Mouse (Mus musculus): Measurements from ENCODE around the gene Blzf1. TPM values are rescaled to one million over a fixed set of nuclear protein-coding genes. Genes with fewer than 3 reads are reported as not detected.

The Blzf1 gene
- 5.0 TPM for polyA plus RNA-seq (2012; fragmentation: generic; extraction: Trizol)
- long read RNA-seq, experiment 1, transcript Blzf1-203 (7 exons, 2,430 nt): major isoform, 9 of 10 reads
- long read RNA-seq, experiment 1, partial matches to known transcripts: 0 of 10 reads
- long read RNA-seq, experiment 1, other reads (novel, unspliced or antisense): 1 of 10 reads
- long read RNA-seq, experiment 2, transcript Blzf1-203 (7 exons, 2,430 nt): major isoform, 31 of 44 reads
- long read RNA-seq, experiment 2, partial matches to known transcripts: 4 of 44 reads
- long read RNA-seq, experiment 2, other reads (novel, unspliced or antisense): 5 of 44 reads

DNA sequence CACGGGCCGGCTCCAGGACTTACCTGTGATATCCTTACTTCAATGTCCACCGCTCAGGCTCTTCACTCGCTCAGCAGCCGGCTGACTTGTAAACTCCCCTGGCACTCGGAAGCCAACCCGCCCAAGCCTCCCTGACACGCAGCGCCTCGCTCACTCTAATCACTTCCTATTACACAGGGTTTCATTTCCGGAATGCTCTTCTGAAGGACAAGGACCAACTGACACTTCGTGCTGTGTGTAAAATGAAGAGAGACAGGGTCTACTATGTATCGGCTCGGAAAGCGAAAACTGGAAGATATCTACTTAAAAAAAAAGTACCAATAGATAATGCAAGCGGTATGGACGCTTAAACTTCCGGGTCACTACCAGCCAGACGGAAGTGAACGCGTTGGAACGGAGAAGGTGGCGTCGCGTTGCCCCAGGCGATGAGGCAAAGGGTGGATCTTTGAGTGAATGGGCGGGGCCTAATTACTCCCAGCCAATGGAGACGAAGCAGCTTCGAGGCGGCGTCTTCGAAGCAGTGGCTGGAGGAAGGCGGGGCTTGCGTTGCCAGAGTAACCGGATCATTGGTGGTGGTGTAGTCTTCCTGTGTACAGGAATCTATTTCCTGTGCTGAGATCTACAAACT is at the start of gene Blzf1:
TSS of gene Blzf1 (minus strand) at position 366 of the 628 bp plus-strand sequence.
- Histone ChIP-seq H3K79me3 (ENCODE audit: low read depth) (peaks cover 13% of the 10 kb centered on the region), H3ac (ENCODE audit: control insufficient read depth, insufficient read length, low read depth) (peak within 1 kb of the TSS; percentile 84), H3K79me2 (ENCODE audit: control insufficient read depth, insufficient read depth) (peaks cover 39% of the 10 kb centered on the region), H3K27me3 (ENCODE audit: control insufficient read depth, insufficient read depth, insufficient read length) (no peaks in the 10 kb centered on the region), H3K4me3 (ENCODE audit: insufficient read depth, poor library complexity, severe bottlenecking) (peak within 1 kb of the TSS; percentile 71), H3K36me3 (ENCODE audit: control insufficient read depth, insufficient read depth) (peaks cover 14% of the 10 kb centered on the region)
- TF ChIP-seq CTCF (IDR thresholded peaks at IDR 0.05; ENCODE audit: control insufficient read depth, insufficient read depth, insufficient read length) (no peak), CEBPB (IDR thresholded peaks at IDR 0.05; ENCODE audit: low read depth) (no peak), MYOD1 (IDR thresholded peaks at IDR 0.05; ENCODE audit: control insufficient read depth, insufficient read length, low read depth) (no peak), MYOG (IDR thresholded peaks at IDR 0.05; ENCODE audit: control insufficient read depth, extremely low read depth, insufficient read length) (no peak), MAX (IDR thresholded peaks at IDR 0.05) (no peak), USF1 (IDR thresholded peaks at IDR 0.05; ENCODE audit: low read depth) (no peak), FOSL1 (IDR thresholded peaks at IDR 0.05; ENCODE audit: insufficient read depth, low read length, poor library complexity, severe bottlenecking) (no peak)

DNA sequence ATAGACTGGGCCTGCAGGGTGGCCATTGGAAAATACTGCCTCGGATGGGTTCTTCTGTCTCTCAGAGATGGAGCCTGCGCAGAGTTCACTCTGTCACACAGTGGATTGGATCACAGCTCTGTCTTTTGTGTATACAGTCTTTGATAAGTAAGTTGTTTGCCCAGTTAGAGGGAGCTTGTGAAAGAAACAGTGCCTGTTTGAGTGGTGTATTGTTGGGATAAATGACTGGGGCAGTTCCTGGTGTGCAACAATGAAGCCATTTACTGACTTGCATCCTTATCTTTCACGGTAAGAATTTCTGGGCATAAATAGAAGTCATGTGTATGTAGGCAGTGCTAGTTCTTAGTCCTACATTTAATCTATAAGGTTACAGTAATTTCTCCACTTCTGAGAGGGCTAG is 46.2 kb upstream of the Blzf1 start:
- TF ChIP-seq CEBPB (IDR thresholded peaks at IDR 0.05; ENCODE audit: low read depth): no peak
- TF ChIP-seq MYOG (IDR thresholded peaks at IDR 0.05; ENCODE audit: control insufficient read depth, extremely low read depth, insufficient read length): no peak
- no peak for TF ChIP-seq FOSL1 (IDR thresholded peaks at IDR 0.05; ENCODE audit: insufficient read depth, low read length, poor library complexity, severe bottlenecking)
- no peak for TF ChIP-seq USF1 (IDR thresholded peaks at IDR 0.05; ENCODE audit: low read depth)
- no peak for TF ChIP-seq MAX (IDR thresholded peaks at IDR 0.05)
- no peak for TF ChIP-seq CTCF (IDR thresholded peaks at IDR 0.05; ENCODE audit: control insufficient read depth, insufficient read depth, insufficient read length)
- no peak for TF ChIP-seq MYOD1 (IDR thresholded peaks at IDR 0.05; ENCODE audit: control insufficient read depth, insufficient read length, low read depth)
- H3K79me2 ChIP-seq (ENCODE audit: control insufficient read depth, insufficient read depth): no peaks in the 10 kb centered on the region
- H3ac ChIP-seq (ENCODE audit: control insufficient read depth, insufficient read length, low read depth): no peak overlapping the region

DNA sequence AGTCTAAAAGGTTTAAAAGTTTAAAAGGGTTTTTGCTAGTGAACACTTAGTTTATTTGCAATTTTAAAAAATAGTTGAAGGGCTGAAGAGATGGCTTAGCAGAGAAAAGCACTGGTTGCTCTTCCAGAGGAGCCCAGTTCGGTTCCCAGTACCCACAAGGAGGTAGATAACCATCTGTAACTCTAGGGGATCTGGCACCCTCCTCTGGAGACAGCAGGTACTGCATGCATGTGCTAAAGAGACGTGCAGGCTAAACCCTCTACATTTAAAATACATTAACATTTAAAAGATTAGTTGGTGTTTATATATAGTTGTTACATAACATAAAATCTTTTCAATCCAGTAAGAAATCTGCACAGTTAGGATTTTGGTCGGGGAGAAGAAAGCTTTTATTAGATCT is 34.9 kb upstream of the Blzf1 start:
- H3K79me2 ChIP-seq (ENCODE audit: control insufficient read depth, insufficient read depth): no peaks in the 10 kb centered on the region
- no peaks in the 10 kb centered on the region for H3K27me3 ChIP-seq (ENCODE audit: control insufficient read depth, insufficient read depth, insufficient read length)
- no peaks in the 10 kb centered on the region for H3K79me3 ChIP-seq (ENCODE audit: low read depth)
- no peak overlapping the region for H3ac ChIP-seq (ENCODE audit: control insufficient read depth, insufficient read length, low read depth)
- TF ChIP-seq FOSL1 (IDR thresholded peaks at IDR 0.05; ENCODE audit: insufficient read depth, low read length, poor library complexity, severe bottlenecking): no peak
- TF ChIP-seq MAX (IDR thresholded peaks at IDR 0.05): no peak
- TF ChIP-seq USF1 (IDR thresholded peaks at IDR 0.05; ENCODE audit: low read depth): no peak
- TF ChIP-seq CEBPB (IDR thresholded peaks at IDR 0.05; ENCODE audit: low read depth): no peak
- TF ChIP-seq MYOD1 (IDR thresholded peaks at IDR 0.05; ENCODE audit: control insufficient read depth, insufficient read length, low read depth): no peak
- no peak for TF ChIP-seq CTCF (IDR thresholded peaks at IDR 0.05; ENCODE audit: control insufficient read depth, insufficient read depth, insufficient read length)
- TF ChIP-seq MYOG (IDR thresholded peaks at IDR 0.05; ENCODE audit: control insufficient read depth, extremely low read depth, insufficient read length): no peak
- no peak overlapping the region for H3K4me3 ChIP-seq (ENCODE audit: insufficient read depth, poor library complexity, severe bottlenecking)
- H3K36me3 ChIP-seq (ENCODE audit: control insufficient read depth, insufficient read depth): peaks cover 6% of the 10 kb centered on the region

More for the DNA sequence above, 46.2 kb upstream of the Blzf1 start:
- Histone ChIP-seq H3K4me3 (ENCODE audit: insufficient read depth, poor library complexity, severe bottlenecking) (no peak overlapping the region), H3K27me3 (ENCODE audit: control insufficient read depth, insufficient read depth, insufficient read length) (no peaks in the 10 kb centered on the region), H3K36me3 (ENCODE audit: control insufficient read depth, insufficient read depth) (peaks cover 3% of the 10 kb centered on the region), H3K79me3 (ENCODE audit: low read depth) (no peaks in the 10 kb centered on the region)

DNA sequence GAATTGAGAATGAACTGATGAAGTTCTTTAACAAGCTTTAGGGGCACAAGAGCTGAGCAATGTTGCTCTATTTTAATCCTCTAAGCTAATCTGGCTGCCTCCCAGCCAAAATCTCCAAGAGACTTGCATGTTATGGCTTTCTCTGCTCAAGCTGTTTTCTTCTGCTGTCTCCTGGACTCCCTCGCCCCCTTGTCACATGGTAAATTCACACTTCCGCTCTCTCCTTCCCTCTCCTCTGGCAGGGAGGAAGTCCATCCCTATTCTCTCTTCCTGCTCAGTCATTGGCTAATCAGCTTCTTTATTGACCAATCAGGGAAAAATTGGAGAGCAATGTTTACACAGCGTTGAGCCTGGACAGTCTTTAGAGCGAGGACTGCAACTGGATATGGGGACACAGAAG is 28.6 kb upstream of the Blzf1 start:
- no peak for TF ChIP-seq FOSL1 (IDR thresholded peaks at IDR 0.05; ENCODE audit: insufficient read depth, low read length, poor library complexity, severe bottlenecking)
- TF ChIP-seq MAX (IDR thresholded peaks at IDR 0.05): no peak
- TF ChIP-seq CEBPB (IDR thresholded peaks at IDR 0.05; ENCODE audit: low read depth): no peak
- TF ChIP-seq USF1 (IDR thresholded peaks at IDR 0.05; ENCODE audit: low read depth): no peak
- no peak for TF ChIP-seq MYOD1 (IDR thresholded peaks at IDR 0.05; ENCODE audit: control insufficient read depth, insufficient read length, low read depth)
- TF ChIP-seq MYOG (IDR thresholded peaks at IDR 0.05; ENCODE audit: control insufficient read depth, extremely low read depth, insufficient read length): no peak
- TF ChIP-seq CTCF (IDR thresholded peaks at IDR 0.05; ENCODE audit: control insufficient read depth, insufficient read depth, insufficient read length): no peak
- Histone ChIP-seq H3K4me3 (ENCODE audit: insufficient read depth, poor library complexity, severe bottlenecking) (no peak overlapping the region), H3K79me2 (ENCODE audit: control insufficient read depth, insufficient read depth) (no peaks in the 10 kb centered on the region), H3K27me3 (ENCODE audit: control insufficient read depth, insufficient read depth, insufficient read length) (no peaks in the 10 kb centered on the region), H3K79me3 (ENCODE audit: low read depth) (no peaks in the 10 kb centered on the region), H3ac (ENCODE audit: control insufficient read depth, insufficient read length, low read depth) (no peak overlapping the region), H3K36me3 (ENCODE audit: control insufficient read depth, insufficient read depth) (no peaks in the 10 kb centered on the region)

DNA sequence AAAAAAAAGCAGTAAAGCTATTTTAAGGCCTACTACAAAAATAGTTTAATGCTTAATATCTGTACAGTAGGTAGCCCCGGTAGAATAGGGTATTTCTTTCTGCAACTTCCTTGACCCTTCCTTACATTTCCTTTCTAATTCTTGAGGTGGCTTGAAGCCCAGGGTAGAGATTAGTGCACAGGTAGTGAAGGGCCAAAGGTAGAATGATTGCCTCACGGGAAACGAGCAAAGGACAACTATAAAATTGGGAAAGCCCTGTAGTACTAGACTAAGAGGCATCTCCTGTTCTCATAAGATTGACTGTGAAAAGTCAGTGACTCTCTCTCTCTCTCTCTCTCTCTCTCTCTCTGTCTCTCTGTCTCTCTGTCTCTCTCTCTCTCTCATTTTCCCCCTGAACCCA is 28.1 kb upstream of the Blzf1 start:
- Histone ChIP-seq H3K27me3 (ENCODE audit: control insufficient read depth, insufficient read depth, insufficient read length) (no peaks in the 10 kb centered on the region), H3K36me3 (ENCODE audit: control insufficient read depth, insufficient read depth) (no peaks in the 10 kb centered on the region), H3K4me3 (ENCODE audit: insufficient read depth, poor library complexity, severe bottlenecking) (no peak overlapping the region), H3ac (ENCODE audit: control insufficient read depth, insufficient read length, low read depth) (no peak overlapping the region), H3K79me2 (ENCODE audit: control insufficient read depth, insufficient read depth) (no peaks in the 10 kb centered on the region), H3K79me3 (ENCODE audit: low read depth) (no peaks in the 10 kb centered on the region)
- no peak for TF ChIP-seq CEBPB (IDR thresholded peaks at IDR 0.05; ENCODE audit: low read depth)
- no peak for TF ChIP-seq FOSL1 (IDR thresholded peaks at IDR 0.05; ENCODE audit: insufficient read depth, low read length, poor library complexity, severe bottlenecking)
- TF ChIP-seq MYOD1 (IDR thresholded peaks at IDR 0.05; ENCODE audit: control insufficient read depth, insufficient read length, low read depth): no peak
- TF ChIP-seq MAX (IDR thresholded peaks at IDR 0.05): no peak
- no peak for TF ChIP-seq MYOG (IDR thresholded peaks at IDR 0.05; ENCODE audit: control insufficient read depth, extremely low read depth, insufficient read length)
- TF ChIP-seq USF1 (IDR thresholded peaks at IDR 0.05; ENCODE audit: low read depth): no peak
- no peak for TF ChIP-seq CTCF (IDR thresholded peaks at IDR 0.05; ENCODE audit: control insufficient read depth, insufficient read depth, insufficient read length)

Measured in C2C12 (cell line).